In genomic region chr16:48383582-48384257, GRCm38 (mm10) we compare ENCODE assay signal across 23 mouse cellular contexts. TPM values are rescaled to one million over a fixed set of nuclear protein-coding genes. Genes with fewer than 3 reads are reported as not detected.
DNase-seq lines count a peak whose midpoint lies in the region; ATAC-seq and TF ChIP-seq lines count a peak whose summit lies in the region.
"Had no signal": no experiment of that assay in that cellular context is flagged by ENCODE, and none has a peak within 500 bp of the region (broad histone marks: within the 10 kb centered on the region; RNA-seq: fewer than 3 reads in every experiment).

No protein-coding gene starts in this region.

- peak; percentile 40; the same call in 1 of the 2 replicates for ATAC-seq in lung, postnatal 0 days
- ATAC-seq: forebrain, embryonic 15.5 days; hindbrain, embryonic 16.5 days; inflammation-experienced regulatory T-cells, adult 6 months had no signal

- WGBS in lung, postnatal 0 days = 52% methylated on average over 3 of the region's 3 CpGs

- no peak overlapping the region for H3K27ac ChIP-seq in lung, postnatal 0 days (ENCODE audit: low read length)
- H3K27ac ChIP-seq: embryonic facial prominence, embryonic 12.5 days; forebrain, embryonic 15.5 days; heart, embryonic 10.5 days; hindbrain, embryonic 12.5 days had no signal

- no peak overlapping the region for H3K9ac ChIP-seq in lung, postnatal 0 days (replicated peaks; ENCODE audit: low read depth)
- H3K9ac ChIP-seq: embryonic facial prominence, embryonic 12.5 days; forebrain, embryonic 15.5 days; hindbrain, embryonic 12.5 days had no signal

- H3K4me3 ChIP-seq in lung, postnatal 0 days (ENCODE audit: low read depth, low read length) = no peak overlapping the region
- H3K4me3 ChIP-seq: embryonic facial prominence, embryonic 12.5 days; forebrain, embryonic 15.5 days; heart, embryonic 10.5 days; hindbrain, embryonic 12.5 days had no signal

- H3K4me2 ChIP-seq in lung, postnatal 0 days (replicated peaks; ENCODE audit: low read depth, low read length) = no peak overlapping the region
- H3K4me2 ChIP-seq: embryonic facial prominence, embryonic 12.5 days; forebrain, embryonic 15.5 days; hindbrain, embryonic 12.5 days had no signal

- TF ChIP-seq CTCF in lung, postnatal 0 days (IDR thresholded peaks at IDR 0.05) = no peak

- no peaks in the 10 kb centered on the region for H3K36me3 ChIP-seq in lung, postnatal 0 days (ENCODE audit: insufficient read depth, low read length)
- H3K36me3 ChIP-seq: embryonic facial prominence, embryonic 12.5 days; forebrain, embryonic 15.5 days; heart, embryonic 10.5 days; hindbrain, embryonic 12.5 days had no signal

- no peaks in the 10 kb centered on the region for H3K27me3 ChIP-seq in lung, postnatal 0 days (replicated peaks; ENCODE audit: insufficient read depth, low read length)
- H3K27me3 ChIP-seq: CH12.LX; embryonic facial prominence, embryonic 12.5 days; forebrain, embryonic 15.5 days; hindbrain, embryonic 12.5 days had no signal

- no peaks in the 10 kb centered on the region for H3K4me1 ChIP-seq in lung, postnatal 0 days (ENCODE audit: insufficient read depth, low read depth, low read length)
- H3K4me1 ChIP-seq: embryonic facial prominence, embryonic 12.5 days; forebrain, embryonic 15.5 days; heart, embryonic 10.5 days; hindbrain, embryonic 12.5 days had no signal

- TF ChIP-seq EP300 in lung, postnatal 0 days (IDR thresholded peaks at IDR 0.05) = no peak

- peak; percentile 8 for DNase-seq in adrenal gland, adult 8-10 months
- DNase-seq in adrenal gland, postnatal 10 days = no peak
- DNase-seq in Muller cell, postnatal 12 days (ENCODE audit: inconsistent ontology term) = peak; percentile 12
- peak; percentile 11 for DNase-seq in lung, postnatal 0 days (ENCODE audit: low spot score)
- peak; percentile 8 for DNase-seq in lung, postnatal 36 days
- no peak for DNase-seq in kidney, postnatal 4 days
- DNase-seq: cerebellum, adult 18-20 months; cerebellum, postnatal 10 days; gastrocnemius, postnatal 10 days; heart, adult 18-20 months; heart, postnatal 10 days; heart, postnatal 4 days had no signal

- no peaks in the 10 kb centered on the region for H3K9me3 ChIP-seq in lung, postnatal 0 days (ENCODE audit: low read length)
- H3K9me3 ChIP-seq: embryonic facial prominence, embryonic 12.5 days; forebrain, embryonic 15.5 days; heart, embryonic 10.5 days; hindbrain, embryonic 12.5 days had no signal

RNA-seq across cellular contexts. Expression of gene Gm5485, which starts 28.5 kb away (rescaled TPM):
- not detected for total RNA-seq in adrenal gland, adult 8-10 months (2022)
- not detected for total RNA-seq in adrenal gland, postnatal 10 days (2021)
- polyA plus RNA-seq in lung, postnatal 0 days (2015; fragmentation: Nextera tagmentation; extraction: Ambion mirVana) = 0.20 and 0.46 TPM in 2 replicates
- total RNA-seq: CH12.LX; common myeloid progenitor, adult 5-6 weeks; gastrocnemius, postnatal 10 days; gastrocnemius, postnatal 4 days; heart, adult 18-20 months; heart, postnatal 10 days; heart, postnatal 4 days had no signal
- polyA plus RNA-seq: embryonic facial prominence, embryonic 12.5 days; forebrain, embryonic 11.5 days; forebrain, embryonic 15.5 days; heart, embryonic 10.5 days; heart, embryonic 14.5 days; hindbrain, embryonic 12.5 days; hindbrain, embryonic 16.5 days had no signal

RNA-seq across cellular contexts. Expression of gene Morc1, which starts 47.3 kb away (rescaled TPM):
- total RNA-seq in adrenal gland, adult 8-10 months (2022) = not detected
- not detected for total RNA-seq in adrenal gland, postnatal 10 days (2021)
- polyA plus RNA-seq in lung, postnatal 0 days (2015; fragmentation: Nextera tagmentation; extraction: Ambion mirVana) = 0.74 and 0.91 TPM in 2 replicates
- total RNA-seq: common myeloid progenitor, adult 5-6 weeks; gastrocnemius, postnatal 10 days; gastrocnemius, postnatal 4 days; heart, adult 18-20 months; heart, postnatal 4 days had no signal
- polyA plus RNA-seq: embryonic facial prominence, embryonic 12.5 days; forebrain, embryonic 11.5 days; forebrain, embryonic 15.5 days; heart, embryonic 14.5 days; hindbrain, embryonic 12.5 days had no signal

Comparison
In these comparisons a context has a peak if more than half of its experiments do, and no peak if none do; other contexts are left out.
1. DNase-seq: peak in adrenal gland, adult 8-10 months (single experiment), Muller cell, postnatal 12 days (single experiment), lung, postnatal 0 days (single experiment) and lung, postnatal 36 days (single experiment); none in adrenal gland, postnatal 10 days (single experiment) and kidney, postnatal 4 days (0 of 2).